Mouse (Mus musculus) adrenal gland, postnatal 14 days (tissue): Measurements from ENCODE around the gene Fgd2. TPM values are rescaled to one million over a fixed set of nuclear protein-coding genes. Genes with fewer than 3 reads are reported as not detected.
"Not testable (repeated sequence)": the region's sequence is repeated elsewhere in the genome, so short reads cannot be mapped to it uniquely, and the experiment has no call there.

Experiments used
- DNase-seq: peaks from one replicate; pipeline ENCODE4 v3.0.0; 2021; ENCODE audit warnings: mixed read lengths
- total RNA-seq: library from RNA; stranded (reverse); gene quantifications from 2 replicates; pipeline ENCODE4 v1.2.3, GENCODE M21; 2021

The Fgd2 gene
- total RNA-seq, 1 experiment from 2014 or later: 2.2 TPM

GRCm38 (mm10) chr17:29361982-29362691 lies 1.4 kb downstream of the Fgd2 start:
- DNase-seq: no peak

GRCm38 (mm10) chr17:29363109-29363508 lies 2.4 kb downstream of the Fgd2 start:
- DNase-seq: no peak

DNA sequence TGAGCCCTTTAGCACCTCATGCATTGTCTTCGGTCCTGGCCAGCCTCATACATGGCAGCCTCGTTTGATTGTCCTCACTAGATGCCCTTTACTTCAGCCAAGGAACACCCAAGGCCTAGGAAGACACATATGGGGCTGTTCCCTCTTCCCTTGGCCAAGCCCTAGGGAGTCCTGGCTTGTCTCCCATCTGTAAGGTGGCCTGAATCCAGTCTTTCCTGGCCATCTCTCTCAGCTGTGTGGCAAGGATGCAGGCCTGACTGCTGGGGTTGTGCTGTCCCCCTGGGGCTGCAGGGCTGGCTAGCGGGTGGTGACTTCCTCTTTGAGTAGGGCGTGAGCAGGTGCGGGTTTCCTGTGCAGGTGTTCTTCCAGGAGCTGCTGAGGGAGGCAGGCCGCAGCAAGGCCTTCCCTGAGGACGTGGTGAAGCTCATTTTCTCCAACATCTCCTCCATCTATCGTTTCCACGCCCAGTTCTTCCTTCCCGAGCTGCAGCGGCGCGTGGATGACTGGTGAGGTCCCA lies 4.4 kb downstream of the Fgd2 start:
- peak; percentile 61 for DNase-seq

GRCm38 (mm10) chr17:29368726-29369125 lies 8.0 kb downstream of the Fgd2 start:
- DNase-seq: no peak

DNA sequence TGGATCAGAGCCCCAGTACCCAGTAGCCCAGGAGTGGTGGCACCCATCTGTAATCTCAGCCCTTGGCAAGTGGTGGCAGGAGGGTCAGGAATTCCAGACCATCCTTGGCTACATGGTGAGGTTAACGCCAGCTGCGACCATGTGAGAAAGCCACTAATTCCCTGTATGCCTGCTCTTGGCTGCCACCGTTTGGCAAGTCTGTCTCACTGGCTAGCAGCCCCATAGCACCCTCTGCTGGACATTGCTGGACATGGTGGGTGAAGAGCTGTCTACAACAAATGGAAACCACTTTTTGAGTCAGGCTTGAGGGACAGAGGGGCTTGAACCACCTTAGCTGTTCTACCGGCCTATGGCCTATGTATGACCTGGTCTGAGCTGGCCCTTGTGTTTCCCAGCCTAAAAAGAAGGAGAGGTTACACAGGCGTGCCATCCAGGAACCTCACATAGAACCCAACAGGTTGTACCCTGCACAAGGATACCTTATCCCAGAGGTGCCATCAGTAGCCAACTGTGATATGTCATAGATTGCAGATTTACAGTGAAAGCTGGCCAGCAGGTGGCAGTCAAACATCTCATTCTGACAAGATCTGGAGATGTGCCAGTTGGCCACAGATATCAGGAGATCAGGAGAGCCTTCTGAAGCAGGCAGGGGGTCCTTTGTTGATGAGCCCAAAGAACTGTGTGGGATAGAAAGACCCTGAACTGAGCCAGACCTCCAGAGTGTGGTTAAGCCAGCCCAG lies 10.4 kb downstream of the Fgd2 start:
- peak; percentile 96 for DNase-seq

GRCm38 (mm10) chr17:29375871-29376270 lies 15.2 kb downstream of the Fgd2 start:
- DNase-seq: no peak

- peak; percentile 19 for DNase-seq
Observed at GRCm38 (mm10) chr17:29378056-29378455, 17.3 kb downstream of the Fgd2 start.

GRCm38 (mm10) chr17:29380241-29380640 lies 19.5 kb downstream of the Fgd2 start:
- peak; percentile 2 for DNase-seq

DNA sequence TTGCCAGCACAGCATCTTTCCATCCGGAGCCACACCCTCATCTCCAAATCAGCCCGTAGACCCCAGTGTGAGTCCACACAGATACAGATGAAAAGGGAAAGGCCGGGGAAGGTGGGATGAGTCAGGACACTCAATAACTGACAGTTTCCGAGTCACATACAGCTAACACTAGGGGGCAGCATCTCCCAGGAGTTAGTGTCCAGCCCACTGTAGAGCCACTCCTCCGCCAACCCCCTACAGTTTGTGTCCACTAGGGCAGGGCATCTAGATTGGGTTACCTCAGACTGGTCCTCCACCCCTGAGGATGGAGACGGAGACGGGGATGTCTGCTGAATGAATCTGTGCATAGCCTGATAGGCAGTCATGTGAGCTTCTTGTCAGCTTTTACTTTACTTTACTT lies 20.8 kb downstream of the Fgd2 start:
- DNase-seq: peak; percentile 91

GRCm38 (mm10) chr17:29382417-29382816 lies 21.7 kb downstream of the Fgd2 start:
- peak; percentile 44 for DNase-seq

DNA sequence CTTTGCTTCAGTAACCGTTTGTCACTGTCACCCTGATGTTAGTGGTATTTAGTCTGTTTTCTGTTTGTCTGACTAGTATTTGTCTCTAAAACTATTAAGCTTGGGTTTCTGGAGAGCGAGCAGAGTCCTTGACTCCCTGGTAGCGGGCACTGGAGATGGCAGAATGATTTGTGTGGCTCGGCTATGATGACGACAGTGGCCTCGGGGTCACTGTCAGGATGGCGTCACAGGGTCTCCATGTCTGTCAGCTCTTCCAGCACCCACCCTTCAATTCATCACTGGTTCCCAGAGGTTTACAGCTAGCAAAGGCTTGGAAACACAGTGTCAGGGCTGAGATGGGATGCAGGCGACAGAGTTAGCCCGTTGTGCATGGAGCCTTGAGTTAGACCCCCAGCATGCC lies 23.2 kb downstream of the Fgd2 start:
- DNase-seq: peak; percentile 85

GRCm38 (mm10) chr17:29384850-29385438 lies 24.2 kb downstream of the Fgd2 start:
- peak; percentile 95 for DNase-seq

- no peak for DNase-seq
Observed at GRCm38 (mm10) chr17:29385746-29386145, 25.0 kb downstream of the Fgd2 start.

DNA sequence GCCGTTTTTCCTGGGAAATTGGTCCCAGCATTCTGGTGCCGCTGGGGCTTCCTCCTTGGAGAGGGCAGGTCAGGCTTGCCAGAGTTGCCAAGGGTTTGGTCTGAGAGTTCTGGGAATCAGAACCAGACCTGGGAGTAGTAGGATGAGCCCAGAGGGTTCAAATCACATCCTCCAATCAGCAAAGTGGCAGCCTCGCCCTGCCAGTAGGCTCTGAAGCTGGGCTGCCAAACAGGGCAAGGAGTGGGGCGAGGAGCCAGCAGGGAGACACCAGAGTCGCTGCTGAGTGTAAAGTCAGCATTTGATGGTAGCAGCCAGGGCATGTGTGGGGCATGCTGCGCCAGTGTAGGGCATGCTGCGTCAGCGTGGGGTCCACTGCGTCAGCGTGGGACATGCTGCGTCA lies 28.3 kb downstream of the Fgd2 start:
- DNase-seq: peak; percentile 84

DNA sequence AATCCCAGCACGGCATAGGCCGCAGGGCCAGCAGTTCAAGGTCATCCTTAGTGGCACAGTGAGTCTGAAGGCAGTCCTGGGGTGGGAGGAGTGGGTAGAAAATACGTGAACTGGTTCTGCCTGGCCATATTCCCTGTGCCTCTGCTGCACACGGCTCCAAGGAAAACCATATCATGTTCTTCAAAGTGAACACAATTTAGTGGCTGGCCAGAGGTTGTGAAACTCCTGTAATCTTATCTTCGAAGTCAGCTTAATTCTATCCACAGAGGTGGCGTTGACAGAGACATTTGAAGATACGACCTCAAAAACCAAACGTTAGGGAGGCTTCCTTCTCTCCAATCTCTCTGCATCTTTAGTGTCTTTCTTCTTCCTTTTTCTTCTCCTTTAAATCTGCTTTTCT lies 30.6 kb downstream of the Fgd2 start:
- DNase-seq: no peak

- no peak for DNase-seq
Observed at GRCm38 (mm10) chr17:29393335-29394089, 32.8 kb downstream of the Fgd2 start.

- peak; percentile 72 for DNase-seq
Observed at GRCm38 (mm10) chr17:29394106-29394760, 33.5 kb downstream of the Fgd2 start.

GRCm38 (mm10) chr17:29394761-29395160 lies 34.0 kb downstream of the Fgd2 start:
- not testable (repeated sequence) for DNase-seq

DNA sequence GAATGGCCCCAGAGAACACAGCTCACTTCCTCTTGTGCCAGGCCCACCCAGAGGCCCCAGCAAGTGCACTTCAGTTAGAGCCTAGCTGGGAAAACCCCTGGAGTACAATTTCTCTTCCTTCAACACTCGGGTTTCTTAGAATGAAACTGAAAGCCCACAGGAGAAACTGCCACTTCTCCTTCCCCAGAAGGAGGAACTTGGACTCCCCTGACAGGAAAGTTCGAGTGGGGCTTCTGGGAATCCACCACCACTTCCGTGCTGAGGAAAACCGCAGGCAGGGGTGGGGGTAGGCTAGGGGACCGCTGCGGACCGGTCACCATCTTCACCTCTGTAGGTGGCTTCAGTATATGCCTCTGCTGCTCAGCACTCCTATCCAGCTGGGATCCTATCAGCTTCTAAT lies 34.7 kb downstream of the Fgd2 start:
- peak; percentile 54 for DNase-seq

DNA sequence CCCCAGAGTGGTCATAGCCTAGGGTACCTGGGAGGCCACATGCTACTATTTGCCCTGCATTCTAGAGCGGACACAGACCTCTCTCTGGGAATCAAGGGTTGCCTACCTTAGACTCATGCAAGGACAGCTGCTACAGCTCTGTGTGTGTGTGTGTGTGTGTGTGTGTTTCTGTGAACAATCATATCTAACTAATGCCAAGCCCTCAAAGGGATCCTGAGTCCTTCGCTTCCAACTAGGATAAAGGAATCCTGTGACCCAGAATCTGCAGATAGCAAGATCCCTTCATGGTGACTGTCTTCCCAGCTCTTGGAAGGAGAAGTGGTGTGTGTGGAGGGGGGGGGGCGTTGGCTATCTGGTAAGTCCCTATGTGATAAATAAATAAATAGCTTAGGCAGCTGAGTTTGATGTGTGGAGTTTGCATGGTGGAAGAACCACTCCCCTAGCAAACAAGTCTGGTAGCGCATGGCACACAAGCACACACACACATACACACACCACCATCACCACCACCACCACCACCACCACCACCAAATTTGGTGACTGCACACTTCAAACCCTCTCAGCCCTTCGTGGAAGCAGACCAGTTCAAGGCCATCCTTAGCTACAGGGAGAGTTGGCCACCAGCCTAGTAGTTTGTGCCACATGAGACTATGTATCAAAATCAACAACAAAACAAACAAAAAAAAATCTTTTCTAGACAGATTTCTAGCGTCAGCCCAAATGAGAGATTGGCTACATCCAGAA lies 35.5 kb downstream of the Fgd2 start:
- no peak for DNase-seq

GRCm38 (mm10) chr17:29396821-29397242 lies 36.1 kb downstream of the Fgd2 start:
- peak; percentile 91 for DNase-seq
